Mouse (Mus musculus): ENCODE measurements at regions not wholly inside any gene's neighbourhood (a gene's known extent, or its start where the extent isn't known, plus 50 kb on each side); places are given as distances from the start of the nearest gene placed in this dataset.

DNA sequence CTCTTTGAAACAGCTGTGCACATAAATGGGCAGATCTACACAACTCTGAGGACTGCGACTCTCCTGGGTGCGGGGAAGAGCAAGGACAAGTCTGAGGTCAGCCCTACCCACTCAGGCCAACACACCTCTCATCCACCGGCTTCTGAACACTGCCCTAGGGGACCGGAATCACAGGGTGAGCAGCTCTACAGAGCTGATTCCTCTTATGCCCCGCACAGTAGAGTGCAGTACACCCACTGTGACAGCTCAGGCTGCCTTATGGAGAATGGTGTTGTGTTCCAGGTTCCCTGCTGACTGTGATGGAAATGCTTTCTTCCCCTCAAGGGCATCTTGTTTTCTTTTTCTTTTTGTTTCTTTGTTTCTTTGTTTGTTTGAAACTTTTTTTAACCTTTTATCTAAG is 96.6 kb upstream of the Speer3 start:
- no peak for TF ChIP-seq CTCF (IDR thresholded peaks at IDR 0.05; ENCODE audit: low read depth)
- no peak for TF ChIP-seq EP300 (optimal IDR thresholded peaks at IDR 0.05)
